Mouse (Mus musculus): ENCODE measurements around the gene Sncg.

DNA sequence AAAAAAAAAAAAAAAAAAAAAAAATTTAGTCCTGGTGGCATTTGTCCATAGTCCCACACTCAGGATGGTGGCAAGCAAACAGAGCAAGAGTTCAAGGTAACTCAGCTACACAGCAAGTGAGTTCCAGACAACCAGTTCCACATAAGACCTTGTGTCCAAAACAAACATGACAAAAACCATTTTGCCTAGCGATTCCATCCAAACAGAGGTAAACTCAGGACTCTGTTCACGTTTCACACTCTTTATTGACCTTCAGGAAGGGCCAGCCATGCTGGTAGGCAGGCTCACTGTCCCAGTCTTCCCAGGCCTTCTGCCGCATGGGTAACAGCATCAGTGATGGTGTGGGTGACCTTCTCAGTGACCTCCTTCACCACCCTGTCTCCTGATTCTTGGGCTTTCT, 22.9 kb downstream of the Sncg start:
- no peak for TF ChIP-seq CTCF (IDR thresholded peaks at IDR 0.05; ENCODE audit: low read depth)
- TF ChIP-seq EP300 (IDR thresholded peaks at IDR 0.05; ENCODE audit: low read depth): peak; percentile 51; the same call in 1 of the 2 replicates
